Mouse (Mus musculus) heart, postnatal 36 days (tissue): ENCODE data around the gene Hist2h4. TPM values are rescaled to one million over a fixed set of nuclear protein-coding genes. Genes with fewer than 3 reads are reported as not detected.
"Not testable (repeated sequence)": the region's sequence is repeated elsewhere in the genome, so short reads cannot be mapped to it uniquely, and the experiment has no call there.

Source experiments
- DNase-seq, 2 experiments: peaks; one replicate each; pipeline ENCODE4 v3.0.0; 2021 to 2022
- intact Hi-C: fragments of 180-260 bp; cut with DNase I; formaldehyde crosslinking; loops from one replicate; pipeline ENCODE4 v1.15.1; 2025
- total RNA-seq, 2 experiments: library from RNA; stranded (reverse); gene quantifications; 2 replicates each; pipeline ENCODE4 v1.2.3; 2021

Gene Hist2h4
- total RNA-seq, 2 experiments from 2014 or later, result 14.0 to 17.5 TPM

- intact Hi-C loops, result no loop called here
- peak; percentile 90 for DNase-seq
These were observed 6.7 kb upstream of the Hist2h4 start, which contains the start of gene Hist2h2bb for GRCm38 (mm10) chr3:96269511-96270474. Gene Hist2h2bb (plus strand): TSS chr3:96269752.

GRCm38 (mm10) chr3:96268776-96269378, 5.8 kb upstream of the Hist2h4 start:
- DNase-seq, result peak; percentile 26 to 52
- intact Hi-C loops, result not testable (repeated sequence)

GRCm38 (mm10) chr3:96268051-96268775, 5.1 kb upstream of the Hist2h4 start, which contains the start of gene Hist2h3b:
Gene Hist2h3b (plus strand): TSS chr3:96268654.
- peak; percentile 82 to 83 for DNase-seq
- intact Hi-C loops, result no loop called here

GRCm38 (mm10) chr3:96267541-96267940, 4.4 kb upstream of the Hist2h4 start:
- no peak for DNase-seq
- intact Hi-C loops, result no loop called here

GRCm38 (mm10) chr3:96266132-96266710, 3.1 kb upstream of the Hist2h4 start:
- intact Hi-C loops, result no loop called here
- DNase-seq, result no peak

GRCm38 (mm10) chr3:96264404-96264949, 1.4 kb upstream of the Hist2h4 start:
- no peak for DNase-seq

GRCm38 (mm10) chr3:96263558-96264403, 670 bp upstream of the Hist2h4 start:
- peak; percentile 59 to 75 for DNase-seq
- intact Hi-C loops, result loop anchor here (2.0 kb wide), 2 partner anchors 21 to 43 kb away; partner anchors contain the start of genes Hist2h2ac and Hist2h2be

More at GRCm38 (mm10) chr3:96264404-96264949, 1.4 kb upstream of the Hist2h4 start:
- intact Hi-C loops, result no loop called here

GRCm38 (mm10) chr3:96262216-96262875, 765 bp downstream of the Hist2h4 start:
- intact Hi-C loops, result loop anchor here (2.0 kb wide), 2 partner anchors 20 to 42 kb away; partner anchors contain the start of genes Hist2h2ac and Hist2h2be
- DNase-seq, result peak; percentile 83 to 85

GRCm38 (mm10) chr3:96261623-96262022, 1.5 kb downstream of the Hist2h4 start:
- DNase-seq, result no peak
- intact Hi-C loops, result loop anchor here (2.0 kb wide), 2 partner anchors 19 to 41 kb away; partner anchors contain the start of genes Hist2h2ac and Hist2h2be

- intact Hi-C loops, result no loop called here
- no peak for DNase-seq
These were observed 2.9 kb downstream of the Hist2h4 start for GRCm38 (mm10) chr3:96260220-96260619.

- no peak for DNase-seq
- intact Hi-C loops, result no loop called here
These were observed 5.9 kb downstream of the Hist2h4 start for GRCm38 (mm10) chr3:96257190-96257589.

GRCm38 (mm10) chr3:96255926-96256593, 7.1 kb downstream of the Hist2h4 start:
- no peak for DNase-seq
- intact Hi-C loops, result no loop called here

- DNase-seq, result no peak
- intact Hi-C loops, result no loop called here
These were observed 8.3 kb downstream of the Hist2h4 start for GRCm38 (mm10) chr3:96254683-96255355.

- intact Hi-C loops, result no loop called here
- no peak for DNase-seq
These were observed 11.3 kb downstream of the Hist2h4 start for GRCm38 (mm10) chr3:96251787-96252186.

GRCm38 (mm10) chr3:96250890-96251289, 12.2 kb downstream of the Hist2h4 start:
- no peak for DNase-seq
- intact Hi-C loops, result no loop called here

- intact Hi-C loops, result no loop called here
- DNase-seq, result no peak
These were observed 14.1 kb downstream of the Hist2h4 start for GRCm38 (mm10) chr3:96249034-96249345.
